Mouse (Mus musculus): ENCODE results near the gene Wtip.

DNA sequence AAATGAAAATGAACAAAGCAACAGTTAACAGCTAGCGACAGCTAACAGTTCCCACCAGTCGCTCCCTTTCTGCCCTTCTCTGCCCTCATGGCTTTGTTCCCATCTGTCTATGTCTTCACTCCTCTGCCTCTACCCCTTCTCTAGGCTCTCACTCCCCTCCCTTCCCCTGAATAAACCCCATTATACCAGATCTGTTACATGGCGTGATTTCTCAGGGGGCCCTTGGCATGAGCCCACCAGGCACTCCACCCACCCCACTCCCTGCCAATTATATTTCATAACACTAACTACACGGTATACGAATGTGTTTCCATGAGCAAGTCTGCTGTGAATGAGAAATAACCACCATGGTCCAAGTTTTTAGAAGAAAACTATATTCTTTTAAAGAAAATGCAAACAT is 23.9 kb downstream of the Wtip start:
- TF ChIP-seq CTCF (IDR thresholded peaks at IDR 0.05; ENCODE audit: low read depth, low read length), result no peak
- TF ChIP-seq POLR2A (IDR thresholded peaks at IDR 0.05; ENCODE audit: insufficient read depth, low read length), result no peak
- no peak for TF ChIP-seq EP300 (IDR thresholded peaks at IDR 0.05; ENCODE audit: insufficient read depth, low read depth, low read length)
